Mouse (Mus musculus) forebrain, embryonic 12.5 days (tissue): ENCODE measurements around the gene Rnf207. TPM values are rescaled to one million over a fixed set of nuclear protein-coding genes. Genes with fewer than 3 reads are reported as not detected.

Experiments used
- ATAC-seq: fragments of 200-750 bp; cut with Nextera tagmentation; 2 replicates; pipeline ENCODE4 v1.8.0; 2017; ENCODE audit warnings: moderate TSS enrichment; ENCODE audit not compliant: low FRiP score
- H3K27ac ChIP-seq: fragments of 300-500 bp; sonication (generic); 2 replicates; pipeline ENCODE4 v1.5.1; 2016; ENCODE audit warnings: mild to moderate bottlenecking
- H3K27me3 ChIP-seq: fragments of 300-500 bp; sonication (generic); 2 replicates; pipeline ENCODE4 v1.6.1; 2016; ENCODE audit warnings: mild to moderate bottlenecking
- H3K36me3 ChIP-seq: fragments of 300-500 bp; sonication (generic); replicated peaks from 2 replicates; pipeline ENCODE4 v1.6.1; 2016; ENCODE audit warnings: mild to moderate bottlenecking
- H3K4me1 ChIP-seq: fragments of 300-500 bp; sonication (generic); 2 replicates; pipeline ENCODE4 v1.6.1; 2016
- H3K4me2 ChIP-seq: fragments of 300-500 bp; sonication (generic); 2 replicates; pipeline ENCODE4 v1.6.1; 2016; ENCODE audit warnings: mild to moderate bottlenecking, moderate library complexity
- H3K4me3 ChIP-seq: fragments of 300-500 bp; sonication (generic); replicated peaks from 2 replicates; pipeline ENCODE4 v1.5.1; 2016; ENCODE audit warnings: mild to moderate bottlenecking
- H3K9ac ChIP-seq: fragments of 300-500 bp; sonication (generic); 2 replicates; pipeline ENCODE4 v1.6.1; 2016; ENCODE audit warnings: mild to moderate bottlenecking
- H3K9me3 ChIP-seq: fragments of 300-500 bp; sonication (generic); 2 replicates; pipeline ENCODE4 v1.6.1; 2016
- WGBS: fragments of 180-500 bp; shearing (Covaris S2); methylation state at CpG from one replicate; pipeline ENCODE4 v1.1.7; 2016; 5-methylcytosine and 5-hydroxymethylcytosine counted together
- polyA plus RNA-seq: library from polyadenylated mRNA; unstranded; fragments of >200 nt; fragmentation: Nextera tagmentation; extraction: Ambion mirVana; gene quantifications from 2 replicates; pipeline ENCODE4 v1.2.1, GENCODE M21; 2016

The Rnf207 gene
- polyA plus RNA-seq, 1 experiment from 2014 or later: 2.7 TPM

DNA sequence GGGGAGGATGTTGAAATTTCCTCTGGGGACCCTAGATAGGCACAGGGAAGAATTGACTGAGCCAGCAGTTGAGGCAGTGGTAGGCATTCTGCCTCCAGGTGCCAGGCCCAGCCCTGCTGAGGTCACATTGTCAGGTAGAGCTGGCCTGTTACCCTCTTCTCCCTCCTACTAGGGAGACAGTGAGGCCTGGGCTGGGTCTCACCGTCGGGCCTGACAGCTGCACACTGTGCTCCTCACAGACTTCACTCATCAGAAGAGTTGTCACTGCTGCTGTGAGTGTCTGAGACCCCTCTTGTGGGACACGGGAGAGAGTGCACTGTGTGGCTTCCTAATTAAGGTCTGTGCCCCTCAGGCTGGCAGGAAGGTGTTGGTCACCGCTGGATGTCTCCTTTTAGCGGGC lies 53.0 kb downstream of the Rnf207 start:
- H3K4me2 ChIP-seq: no peak overlapping the region
- H3K27ac ChIP-seq: no peak overlapping the region
- no peak overlapping the region for H3K4me3 ChIP-seq
- H3K27me3 ChIP-seq: no peaks in the 10 kb centered on the region
- peaks cover 9% of the 10 kb centered on the region for H3K36me3 ChIP-seq
- no peak for ATAC-seq
- 63% methylated on average over 5 of the region's 5 CpGs for WGBS
- no peaks in the 10 kb centered on the region for H3K9me3 ChIP-seq
- peaks cover 15% of the 10 kb centered on the region for H3K4me1 ChIP-seq
- no peak overlapping the region for H3K9ac ChIP-seq

DNA sequence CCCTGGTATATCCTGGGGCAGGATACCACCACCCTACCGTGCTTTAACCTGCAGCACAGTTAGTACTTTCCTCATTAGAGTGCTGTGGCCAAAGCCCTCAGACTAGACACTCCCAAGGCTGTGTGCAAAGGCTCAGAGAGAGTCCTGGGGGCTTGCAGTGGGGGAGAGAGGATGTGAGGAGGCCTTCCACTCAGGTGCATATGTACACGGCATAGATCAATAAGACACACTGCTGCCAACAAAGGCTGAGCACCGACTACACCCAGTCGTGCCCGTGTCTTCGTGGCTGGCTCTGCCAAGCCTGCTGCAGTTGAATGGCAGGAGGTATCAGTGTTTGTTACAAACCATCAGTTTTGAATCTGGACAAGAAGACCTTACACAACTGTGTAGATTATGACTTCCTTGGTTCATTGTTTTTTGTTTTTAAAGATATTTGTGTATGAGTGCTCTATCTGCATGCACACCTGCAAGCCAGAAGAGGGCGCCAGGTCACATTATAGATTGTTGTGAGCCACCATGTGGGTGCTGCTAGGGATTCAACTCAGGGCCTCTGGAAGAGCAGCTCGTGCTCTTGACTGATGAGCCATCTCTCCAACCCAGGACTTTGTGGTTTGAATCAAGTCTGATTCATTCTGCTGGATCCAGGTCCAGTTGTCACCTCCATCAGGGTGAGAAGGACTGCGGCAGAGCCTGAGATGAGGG lies 53.8 kb downstream of the Rnf207 start:
- 92% methylated on average over 9 of the region's 9 CpGs for WGBS
- H3K27ac ChIP-seq: no peak overlapping the region
- peaks cover 10% of the 10 kb centered on the region for H3K36me3 ChIP-seq

DNA sequence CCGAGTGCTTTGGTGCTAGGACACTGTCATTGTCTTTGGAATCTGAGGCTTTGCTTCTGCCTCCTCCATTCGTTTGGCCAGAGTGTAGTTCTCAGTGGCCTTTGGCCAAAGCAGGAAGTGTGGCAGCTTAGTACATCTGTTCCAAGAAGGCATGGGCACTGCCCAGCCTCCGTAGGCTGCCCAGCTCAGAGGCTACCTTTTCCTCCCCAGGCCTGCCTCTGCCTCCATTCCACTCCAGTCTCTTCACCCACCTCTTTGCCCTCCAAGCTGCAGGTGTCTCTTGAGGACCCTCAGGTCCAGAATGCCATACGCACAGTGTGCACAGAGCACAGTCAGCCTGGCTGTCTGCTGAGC lies 54.6 kb downstream of the Rnf207 start:
- no peak for ATAC-seq
- WGBS: 57% methylated on average over 4 of the region's 4 CpGs
- peaks cover 15% of the 10 kb centered on the region for H3K4me1 ChIP-seq

More for the DNA sequence above, 53.8 kb downstream of the Rnf207 start:
- Histone ChIP-seq H3K4me3 (no peak overlapping the region), H3K27me3 (no peaks in the 10 kb centered on the region), H3K4me1 (peaks cover 15% of the 10 kb centered on the region), H3K9ac (no peak overlapping the region), H3K4me2 (no peak overlapping the region), H3K9me3 (no peaks in the 10 kb centered on the region)
- ATAC-seq: no peak

DNA sequence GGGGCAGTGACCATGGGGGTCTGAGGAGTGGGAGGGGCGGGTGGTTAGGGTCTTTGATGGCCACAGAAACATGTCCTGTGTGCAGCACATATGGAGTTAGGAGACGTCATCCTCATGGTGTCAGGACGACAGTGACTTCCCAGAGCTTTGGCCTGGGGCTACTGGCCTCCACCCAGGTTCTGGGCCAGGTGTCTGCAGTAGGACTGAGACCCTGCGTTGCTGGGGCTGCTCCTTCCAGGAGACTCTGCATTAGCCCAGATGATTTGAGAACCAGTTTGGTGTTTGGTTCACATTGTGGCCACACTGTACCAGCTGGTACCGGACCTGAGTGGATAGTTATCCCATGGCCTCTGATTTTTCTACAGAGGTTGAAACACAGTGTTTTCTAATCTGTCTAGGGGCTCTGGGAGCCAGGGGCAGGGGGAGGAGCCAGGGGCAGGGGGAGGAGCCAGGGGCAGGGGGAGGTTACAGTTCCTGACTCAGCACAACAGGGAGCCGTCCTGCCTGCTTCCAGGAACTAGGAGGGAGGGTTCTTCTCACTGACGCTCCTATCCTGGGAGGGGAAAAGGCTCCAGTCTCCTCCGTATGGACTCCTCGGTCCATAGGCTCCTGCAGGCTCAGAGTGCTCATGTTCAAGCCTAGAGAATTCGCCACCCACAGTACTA lies 55.1 kb downstream of the Rnf207 start:
- H3K36me3 ChIP-seq: peaks cover 10% of the 10 kb centered on the region
- no peak overlapping the region for H3K27ac ChIP-seq
- H3K9ac ChIP-seq: no peak overlapping the region
- H3K9me3 ChIP-seq: no peaks in the 10 kb centered on the region
- no peak overlapping the region for H3K4me2 ChIP-seq
- H3K4me3 ChIP-seq: no peak overlapping the region
- ATAC-seq: no peak
- 34% methylated on average over 10 of the region's 10 CpGs for WGBS
- no peaks in the 10 kb centered on the region for H3K27me3 ChIP-seq
- H3K4me1 ChIP-seq: peaks cover 15% of the 10 kb centered on the region

More for the DNA sequence above, 54.6 kb downstream of the Rnf207 start:
- H3K36me3 ChIP-seq: peaks cover 10% of the 10 kb centered on the region
- no peaks in the 10 kb centered on the region for H3K9me3 ChIP-seq
- no peak overlapping the region for H3K4me3 ChIP-seq
- no peaks in the 10 kb centered on the region for H3K27me3 ChIP-seq
- H3K9ac ChIP-seq: no peak overlapping the region
- H3K4me2 ChIP-seq: no peak overlapping the region
- H3K27ac ChIP-seq: no peak overlapping the region

DNA sequence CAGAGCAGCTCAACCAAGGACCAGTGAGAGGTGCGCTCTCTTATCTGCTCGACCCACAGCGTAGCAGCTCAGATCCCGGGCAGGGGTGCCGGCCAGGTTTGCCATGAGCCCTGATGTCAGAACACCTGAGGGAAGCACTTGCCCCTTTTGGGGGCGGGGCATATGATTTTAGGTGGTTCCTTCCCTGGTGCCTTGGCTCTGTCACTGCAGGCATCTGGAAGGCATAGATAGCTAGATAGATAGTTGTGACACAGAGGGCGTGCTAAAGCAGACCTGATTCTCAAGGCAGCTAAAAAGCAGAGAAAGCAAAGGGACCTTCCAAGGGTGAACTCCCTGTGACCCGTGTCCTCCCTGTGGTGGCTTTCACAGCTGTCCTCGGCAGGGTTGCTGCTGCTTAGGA lies 55.7 kb downstream of the Rnf207 start:
- Histone ChIP-seq H3K4me3 (no peak overlapping the region), H3K4me2 (no peak overlapping the region), H3K9ac (no peak overlapping the region), H3K27ac (no peak overlapping the region), H3K4me1 (peaks cover 15% of the 10 kb centered on the region), H3K27me3 (no peaks in the 10 kb centered on the region), H3K9me3 (no peaks in the 10 kb centered on the region), H3K36me3 (peaks cover 10% of the 10 kb centered on the region)
- ATAC-seq: no peak
- WGBS: 75% methylated on average over 9 of the region's 9 CpGs

DNA sequence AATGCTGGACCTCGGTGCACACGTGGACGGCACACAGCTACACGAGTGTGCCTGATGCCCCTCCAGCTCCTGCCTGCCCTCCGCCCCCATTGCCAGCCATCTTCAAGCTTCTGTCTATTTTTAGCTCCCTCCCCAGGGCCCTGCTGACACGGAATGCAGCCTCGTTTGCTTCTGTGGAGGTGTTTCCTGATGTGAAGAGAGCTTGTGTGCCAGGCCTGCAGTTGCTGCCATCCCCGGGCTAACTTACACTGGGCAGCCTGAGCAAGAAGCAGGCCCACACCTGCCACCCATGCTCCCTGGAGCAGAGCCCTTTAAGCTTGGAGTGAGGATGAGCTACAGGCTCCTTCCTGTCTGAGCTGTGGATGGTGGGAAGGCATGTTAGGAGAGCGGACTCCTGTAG lies 56.6 kb downstream of the Rnf207 start:
- peaks cover 15% of the 10 kb centered on the region for H3K4me1 ChIP-seq
- no peak overlapping the region for H3K4me2 ChIP-seq

DNA sequence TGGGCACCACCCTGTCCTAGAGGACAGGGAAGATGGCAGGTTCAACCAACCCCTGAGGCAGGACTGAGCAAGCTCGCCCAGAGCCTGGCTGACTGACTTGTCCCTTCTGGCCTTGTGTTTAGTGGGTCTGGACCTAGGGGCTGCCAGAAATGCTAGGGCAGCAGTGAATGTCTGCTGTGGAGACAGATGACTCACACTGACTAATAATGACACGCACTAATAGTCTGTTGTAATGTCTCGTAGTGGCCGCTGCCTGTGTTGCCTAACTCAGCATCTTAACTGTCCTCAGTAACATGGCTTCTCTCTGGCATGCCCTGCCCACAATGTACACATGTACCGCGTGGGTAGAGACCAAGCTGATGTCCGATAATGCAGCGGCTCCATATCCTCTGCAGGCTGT lies 58.3 kb downstream of the Rnf207 start:
- WGBS: 94% methylated on average over 8 of the region's 8 CpGs
- no peak overlapping the region for H3K4me2 ChIP-seq
- H3K27me3 ChIP-seq: no peaks in the 10 kb centered on the region
- peaks cover 15% of the 10 kb centered on the region for H3K4me1 ChIP-seq
- H3K27ac ChIP-seq: no peak overlapping the region
- H3K9me3 ChIP-seq: no peaks in the 10 kb centered on the region
- H3K9ac ChIP-seq: no peak overlapping the region
- no peak for ATAC-seq
- no peak overlapping the region for H3K4me3 ChIP-seq
- H3K36me3 ChIP-seq: peaks cover 10% of the 10 kb centered on the region

More for the DNA sequence above, 56.6 kb downstream of the Rnf207 start:
- Histone ChIP-seq H3K9me3 (no peaks in the 10 kb centered on the region), H3K27me3 (no peaks in the 10 kb centered on the region), H3K36me3 (peaks cover 10% of the 10 kb centered on the region), H3K27ac (no peak overlapping the region), H3K9ac (no peak overlapping the region), H3K4me3 (no peak overlapping the region)
- no peak for ATAC-seq
- WGBS: 81% methylated on average over 9 of the region's 9 CpGs

DNA sequence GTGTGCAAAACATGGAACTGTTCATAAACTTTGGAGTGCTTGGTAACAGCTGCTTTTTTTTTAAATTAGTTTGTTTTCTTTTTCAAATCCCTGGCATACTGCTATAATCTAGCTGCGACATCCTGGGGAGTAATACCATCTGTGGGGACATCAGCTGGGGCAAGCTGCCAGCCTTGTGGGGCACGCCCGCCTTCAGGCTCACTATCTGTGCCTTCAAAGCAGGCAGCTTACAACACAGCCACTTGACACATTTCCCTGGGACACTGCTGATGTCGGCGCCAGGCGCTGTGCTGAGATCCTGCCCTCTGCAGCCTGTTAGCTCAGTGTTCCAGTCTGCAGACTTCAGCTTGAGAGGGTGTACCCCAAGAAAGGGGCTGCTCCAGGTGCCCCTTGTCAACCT lies 61.7 kb downstream of the Rnf207 start:
- no peak for ATAC-seq
- H3K9me3 ChIP-seq: no peaks in the 10 kb centered on the region
- no peak overlapping the region for H3K4me2 ChIP-seq
- WGBS: 74% methylated on average over 6 of the region's 6 CpGs
- no peak overlapping the region for H3K27ac ChIP-seq
- no peak overlapping the region for H3K9ac ChIP-seq
- no peaks in the 10 kb centered on the region for H3K27me3 ChIP-seq
- peaks cover 12% of the 10 kb centered on the region for H3K36me3 ChIP-seq
- H3K4me3 ChIP-seq: no peak overlapping the region
- H3K4me1 ChIP-seq: peaks cover 2% of the 10 kb centered on the region; the same call in 1 of the 2 replicates

Other genes starting within 250 kb of the Rnf207 start
- 9.5 and 10.8 TPM in 2 replicates for gene Plekhg5, start 246.5 kb downstream of the Rnf207 start, polyA plus RNA-seq
- gene Tnfrsf25, start 203.1 kb downstream of the Rnf207 start, polyA plus RNA-seq: 0.66 and 0.76 TPM in 2 replicates
- 1.8 and 2.1 TPM in 2 replicates for gene Espn, start 166.6 kb downstream of the Rnf207 start, polyA plus RNA-seq
- not detected in 2 replicates for gene Hes2, start 160.1 kb downstream of the Rnf207 start, polyA plus RNA-seq
- 85.9 and 86.7 TPM in 2 replicates for gene Acot7, start 140.9 kb downstream of the Rnf207 start, polyA plus RNA-seq
- gene Gpr153, start 44.8 kb downstream of the Rnf207 start, polyA plus RNA-seq: 5.8 and 6.9 TPM in 2 replicates
- gene Hes3, start 27.3 kb downstream of the Rnf207 start, polyA plus RNA-seq: 0.43 and 0.46 TPM in 2 replicates
- gene Icmt, start 21.8 kb downstream of the Rnf207 start, polyA plus RNA-seq: 20.3 and 21.3 TPM in 2 replicates
- 319 and 331 TPM in 2 replicates for gene Rpl22, start 6.7 kb upstream of the Rnf207 start, polyA plus RNA-seq
- 6.8 and 7.4 TPM in 2 replicates for gene Chd5, start 19.7 kb upstream of the Rnf207 start, polyA plus RNA-seq
- gene Nphp4, start 157.7 kb upstream of the Rnf207 start, polyA plus RNA-seq: 7.3 and 7.5 TPM in 2 replicates
- gene Kcnab2, start 158.9 kb upstream of the Rnf207 start, polyA plus RNA-seq: 16.6 and 17.1 TPM in 2 replicates